Mouse (Mus musculus): ENCODE measurements at regions not wholly inside any gene's neighbourhood (a gene's known extent, or its start where the extent isn't known, plus 50 kb on each side); places are given as distances from the start of the nearest gene placed in this dataset.

DNA sequence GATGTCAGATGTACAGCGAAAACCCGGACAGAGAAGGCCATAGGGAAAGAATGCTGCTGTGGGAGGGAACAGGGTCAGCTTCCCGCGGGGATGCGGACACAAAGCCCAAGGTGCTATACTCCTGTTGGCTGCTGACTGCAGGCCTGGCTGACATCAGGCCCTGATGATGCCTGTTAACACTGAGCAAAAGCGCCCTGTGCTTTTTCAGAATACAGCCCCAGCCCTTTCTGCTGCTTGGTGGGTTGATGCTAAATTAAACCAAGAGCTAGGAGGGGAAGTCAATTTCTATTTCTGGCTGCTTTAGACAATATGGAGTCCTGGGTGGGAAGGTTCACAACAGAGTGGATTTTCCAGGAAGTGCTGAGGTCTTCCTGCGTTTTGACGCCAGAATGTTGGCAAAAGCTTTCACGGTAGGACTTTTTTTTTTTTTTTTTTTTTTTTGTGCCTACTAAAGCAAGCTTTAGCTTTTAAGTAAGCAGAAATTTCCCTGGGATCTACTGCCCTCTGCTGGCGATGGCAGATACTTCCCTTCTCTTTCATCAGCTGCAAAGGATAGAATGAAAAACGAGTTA lies 302.2 kb upstream of the Arglu1 start:
- no peak for TF ChIP-seq POLR2A (IDR thresholded peaks at IDR 0.05; ENCODE audit: insufficient read length, low read depth)
- no peak for TF ChIP-seq POLR2AphosphoS2 (IDR thresholded peaks at IDR 0.05; ENCODE audit: insufficient read length, low read depth)
- no peak for TF ChIP-seq SRF (IDR thresholded peaks at IDR 0.05; ENCODE audit: control insufficient read depth, insufficient read length, low read depth)
- TF ChIP-seq TCF12 (IDR thresholded peaks at IDR 0.05; ENCODE audit: insufficient read depth, poor library complexity, severe bottlenecking): no peak
- TF ChIP-seq REST (IDR thresholded peaks at IDR 0.05; ENCODE audit: insufficient read depth, insufficient read length): no peak
